Mouse (Mus musculus): ENCODE measurements around the gene Phldb1.

- TF ChIP-seq CTCF (conservative IDR thresholded peaks at IDR 0.05; ENCODE audit: insufficient read depth, insufficient read length, low read depth, low read length) = 0 out of 2 replicates have a peak, but pooled peaks have one; percentile 15
- TF ChIP-seq POLR2A (IDR thresholded peaks at IDR 0.05; ENCODE audit: low read depth, low read length) = no peak
These were observed 26.6 kb downstream of the Phldb1 start for GRCm38 (mm10) chr9:44708429-44708765.

Measured in kidney, adult 2 months (tissue).